Mouse (Mus musculus): ENCODE data around the gene Shoc2. TPM values are rescaled to one million over a fixed set of nuclear protein-coding genes. Genes with fewer than 3 reads are reported as not detected.
A peak's percentile ranks its signal among the peaks of the same experiment; 100 is the strongest.

Shoc2 gene
- polyA plus RNA-seq, 1 experiment from 2014 or later = 31.7 TPM

- no peak overlapping the region for H3K9ac ChIP-seq (ENCODE audit: low read length)
- TF ChIP-seq EP300 (optimal IDR thresholded peaks at IDR 0.05) = no peak
- TF ChIP-seq CTCF (IDR thresholded peaks at IDR 0.05; ENCODE audit: low read depth) = no peak
- peaks cover 14% of the 10 kb centered on the region; the same call in 1 of the 2 replicates for H3K36me3 ChIP-seq (ENCODE audit: control insufficient read depth, insufficient read depth, low read length)
- H3K27ac ChIP-seq (replicated peaks) = no peak overlapping the region
- no peaks in the 10 kb centered on the region for H3K9me3 ChIP-seq (ENCODE audit: control insufficient read depth, low read length)
- no peak overlapping the region for H3K4me3 ChIP-seq (ENCODE audit: low read depth, low read length)
- DNase-seq (ENCODE audit: low spot score) = no peak
- ATAC-seq (ENCODE audit: low FRiP score, low TSS enrichment) = no peak
- no peaks in the 10 kb centered on the region for H3K4me1 ChIP-seq (replicated peaks; ENCODE audit: control insufficient read depth, insufficient read depth)
- H3K27me3 ChIP-seq (ENCODE audit: control insufficient read depth, insufficient read depth, low read length) = no peaks in the 10 kb centered on the region
- 93% methylated on average over 1 of the region's 1 CpGs for WGBS
- no peak overlapping the region for H3K4me2 ChIP-seq (replicated peaks; ENCODE audit: low read depth)
Observed at GRCm38 (mm10) chr19:53926705-53927104, 17.4 kb upstream of the Shoc2 start.

GRCm38 (mm10) chr19:53929218-53929617 is 14.9 kb upstream of the Shoc2 start:
- no peaks in the 10 kb centered on the region for H3K27me3 ChIP-seq (ENCODE audit: control insufficient read depth, insufficient read depth, low read length)
- no peak for ATAC-seq (ENCODE audit: low FRiP score, low TSS enrichment)
- H3K9ac ChIP-seq (ENCODE audit: low read length) = no peak overlapping the region
- 87% methylated on average over 3 of the region's 3 CpGs for WGBS
- no peaks in the 10 kb centered on the region for H3K9me3 ChIP-seq (ENCODE audit: control insufficient read depth, low read length)
- DNase-seq (ENCODE audit: low spot score) = no peak
- H3K27ac ChIP-seq (replicated peaks) = no peak overlapping the region
- H3K4me3 ChIP-seq (ENCODE audit: low read depth, low read length) = no peak overlapping the region
- H3K4me2 ChIP-seq (replicated peaks; ENCODE audit: low read depth) = no peak overlapping the region
- peaks cover 9% of the 10 kb centered on the region; the same call in 1 of the 2 replicates for H3K36me3 ChIP-seq (ENCODE audit: control insufficient read depth, insufficient read depth, low read length)
- TF ChIP-seq EP300 (optimal IDR thresholded peaks at IDR 0.05) = no peak
- no peaks in the 10 kb centered on the region for H3K4me1 ChIP-seq (replicated peaks; ENCODE audit: control insufficient read depth, insufficient read depth)

GRCm38 (mm10) chr19:53933050-53933449 is 11.1 kb upstream of the Shoc2 start:
- Histone ChIP-seq H3K4me1 (replicated peaks; ENCODE audit: control insufficient read depth, insufficient read depth) (no peaks in the 10 kb centered on the region), H3K4me2 (replicated peaks; ENCODE audit: low read depth) (no peak overlapping the region), H3K4me3 (ENCODE audit: low read depth, low read length) (no peak overlapping the region), H3K9me3 (ENCODE audit: control insufficient read depth, low read length) (no peaks in the 10 kb centered on the region), H3K27ac (replicated peaks) (no peak overlapping the region), H3K27me3 (ENCODE audit: control insufficient read depth, insufficient read depth, low read length) (no peaks in the 10 kb centered on the region), H3K36me3 (ENCODE audit: control insufficient read depth, insufficient read depth, low read length) (peaks cover 5% of the 10 kb centered on the region; the same call in 1 of the 2 replicates), H3K9ac (ENCODE audit: low read length) (no peak overlapping the region)
- DNase-seq (ENCODE audit: low spot score) (no peak), ATAC-seq (ENCODE audit: low FRiP score, low TSS enrichment) (no peak)
- no peak for TF ChIP-seq EP300 (optimal IDR thresholded peaks at IDR 0.05)
- TF ChIP-seq CTCF (IDR thresholded peaks at IDR 0.05; ENCODE audit: low read depth) = no peak

- ATAC-seq (ENCODE audit: low FRiP score, low TSS enrichment) = no peak
- no peak overlapping the region for H3K4me2 ChIP-seq (replicated peaks; ENCODE audit: low read depth)
- H3K4me1 ChIP-seq (replicated peaks; ENCODE audit: control insufficient read depth, insufficient read depth) = no peaks in the 10 kb centered on the region
- H3K4me3 ChIP-seq (ENCODE audit: low read depth, low read length) = no peak overlapping the region
- no peak overlapping the region for H3K9ac ChIP-seq (ENCODE audit: low read length)
- H3K27ac ChIP-seq (replicated peaks) = no peak overlapping the region
- DNase-seq (ENCODE audit: low spot score) = no peak
- peaks cover 5% of the 10 kb centered on the region; the same call in 1 of the 2 replicates for H3K36me3 ChIP-seq (ENCODE audit: control insufficient read depth, insufficient read depth, low read length)
- H3K27me3 ChIP-seq (ENCODE audit: control insufficient read depth, insufficient read depth, low read length) = no peaks in the 10 kb centered on the region
- TF ChIP-seq CTCF (IDR thresholded peaks at IDR 0.05; ENCODE audit: low read depth) (no peak), EP300 (optimal IDR thresholded peaks at IDR 0.05) (no peak)
- no peaks in the 10 kb centered on the region for H3K9me3 ChIP-seq (ENCODE audit: control insufficient read depth, low read length)
Observed at GRCm38 (mm10) chr19:53934046-53934445, 10.1 kb upstream of the Shoc2 start.

- no peak overlapping the region for H3K4me2 ChIP-seq (replicated peaks; ENCODE audit: low read depth)
- H3K9ac ChIP-seq (ENCODE audit: low read length) = no peak overlapping the region
- H3K27ac ChIP-seq (replicated peaks) = no peak overlapping the region
- peaks cover 2% of the 10 kb centered on the region; the same call in 1 of the 2 replicates for H3K4me1 ChIP-seq (replicated peaks; ENCODE audit: control insufficient read depth, insufficient read depth)
- 81% methylated on average over 4 of the region's 4 CpGs for WGBS
- no peak for TF ChIP-seq CTCF (IDR thresholded peaks at IDR 0.05; ENCODE audit: low read depth)
- TF ChIP-seq EP300 (optimal IDR thresholded peaks at IDR 0.05) = no peak
- no peaks in the 10 kb centered on the region for H3K36me3 ChIP-seq (ENCODE audit: control insufficient read depth, insufficient read depth, low read length)
- no peak for DNase-seq (ENCODE audit: low spot score)
- no peak overlapping the region for H3K4me3 ChIP-seq (ENCODE audit: low read depth, low read length)
- no peaks in the 10 kb centered on the region for H3K9me3 ChIP-seq (ENCODE audit: control insufficient read depth, low read length)
- H3K27me3 ChIP-seq (ENCODE audit: control insufficient read depth, insufficient read depth, low read length) = no peaks in the 10 kb centered on the region
- no peak for ATAC-seq (ENCODE audit: low FRiP score, low TSS enrichment)
Observed at GRCm38 (mm10) chr19:53939467-53939866, 4.6 kb upstream of the Shoc2 start.

GRCm38 (mm10) chr19:53941139-53941538 is 3.0 kb upstream of the Shoc2 start:
- peaks cover 2% of the 10 kb centered on the region; the same call in 1 of the 2 replicates for H3K4me1 ChIP-seq (replicated peaks; ENCODE audit: control insufficient read depth, insufficient read depth)
- 56% methylated on average over 4 of the region's 4 CpGs for WGBS
- H3K4me2 ChIP-seq (replicated peaks; ENCODE audit: low read depth) = no peak overlapping the region
- DNase-seq (ENCODE audit: low spot score) (peak; percentile 45), ATAC-seq (ENCODE audit: low FRiP score, low TSS enrichment) (no peak)
- H3K36me3 ChIP-seq (ENCODE audit: control insufficient read depth, insufficient read depth, low read length) = no peaks in the 10 kb centered on the region
- TF ChIP-seq CTCF (IDR thresholded peaks at IDR 0.05; ENCODE audit: low read depth) = no peak
- TF ChIP-seq EP300 (optimal IDR thresholded peaks at IDR 0.05) = no peak
- H3K9ac ChIP-seq (ENCODE audit: low read length) = no peak overlapping the region
- H3K27me3 ChIP-seq (ENCODE audit: control insufficient read depth, insufficient read depth, low read length) = no peaks in the 10 kb centered on the region
- no peak overlapping the region for H3K4me3 ChIP-seq (ENCODE audit: low read depth, low read length)
- H3K27ac ChIP-seq (replicated peaks) = no peak overlapping the region
- no peaks in the 10 kb centered on the region for H3K9me3 ChIP-seq (ENCODE audit: control insufficient read depth, low read length)
